Mouse (Mus musculus): Measurements from ENCODE around the gene Abhd15. TPM values are rescaled to one million over a fixed set of nuclear protein-coding genes. Genes with fewer than 3 reads are reported as not detected.
A peak's percentile ranks its signal among the peaks of the same experiment; 100 is the strongest.
"Not testable (repeated sequence)": the region's sequence is repeated elsewhere in the genome, so short reads cannot be mapped to it uniquely, and the experiment has no call there.

Gene Abhd15
- total RNA-seq, 2 experiments from 2014 or later: 0.70 to 0.81 TPM

DNA sequence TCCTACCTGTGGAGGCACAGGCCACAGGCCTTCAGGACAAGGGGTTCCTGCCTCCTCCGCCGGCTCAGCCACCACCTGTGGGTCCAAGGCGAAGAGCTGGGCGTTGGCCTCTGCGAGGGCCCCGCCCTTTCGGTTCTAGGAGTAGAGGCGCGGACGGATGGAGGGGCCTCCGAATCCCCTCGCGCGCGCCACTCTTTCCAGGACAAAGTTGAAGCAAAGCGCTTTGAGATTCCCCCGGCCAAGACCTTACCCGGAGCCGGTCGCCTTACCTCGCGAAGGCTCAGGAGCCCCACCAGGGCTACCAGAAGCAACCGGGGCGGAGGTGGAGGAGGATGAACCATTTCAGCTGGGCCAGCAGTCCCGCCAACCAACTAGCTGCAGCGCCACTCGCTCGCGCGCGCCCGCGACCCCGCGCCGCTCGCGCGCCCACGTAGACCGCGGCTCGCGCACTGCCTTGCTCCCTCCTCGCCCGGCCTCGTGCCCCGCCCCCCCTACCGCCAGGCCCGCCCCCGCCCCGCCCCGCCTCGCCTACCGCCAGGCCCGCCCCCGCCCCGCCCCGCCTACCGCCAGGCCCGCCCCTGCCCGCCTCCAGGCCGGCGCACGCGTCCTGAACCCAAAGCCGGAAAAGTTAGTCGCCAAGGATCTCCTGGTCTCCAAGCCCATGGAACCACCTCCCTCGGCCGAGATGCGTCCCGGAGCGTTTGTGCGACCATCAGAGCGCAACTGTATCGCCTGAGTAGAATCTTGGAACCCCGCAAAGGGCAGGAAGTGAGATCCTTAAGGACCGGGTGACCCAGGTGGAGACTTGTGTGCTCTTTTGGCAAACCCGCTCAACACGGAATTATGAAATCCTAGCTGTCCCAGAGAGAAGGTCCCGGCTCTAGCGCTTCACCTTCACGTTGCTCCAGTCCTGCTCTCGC lies 1.8 kb upstream of the Abhd15 start:
- DNase-seq: peak; percentile 89

DNA sequence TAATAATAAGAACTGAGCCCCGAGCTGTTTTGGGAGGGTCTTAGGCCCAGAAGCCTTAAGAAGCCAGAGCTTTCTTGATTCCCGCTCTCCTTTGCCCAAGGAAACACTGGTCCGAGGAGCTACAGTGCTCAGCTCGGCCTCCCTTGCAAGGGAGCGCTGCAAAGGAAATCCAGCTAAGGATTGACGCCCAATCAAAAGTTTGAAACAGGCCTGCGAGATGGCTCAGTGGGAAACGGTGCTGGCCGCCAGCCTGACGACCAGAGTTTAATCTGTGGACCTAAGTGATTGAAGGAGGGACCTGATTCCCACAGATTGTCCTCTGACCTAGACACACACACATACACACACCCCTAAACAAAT lies 1.1 kb upstream of the Abhd15 start:
- DNase-seq: no peak

DNA sequence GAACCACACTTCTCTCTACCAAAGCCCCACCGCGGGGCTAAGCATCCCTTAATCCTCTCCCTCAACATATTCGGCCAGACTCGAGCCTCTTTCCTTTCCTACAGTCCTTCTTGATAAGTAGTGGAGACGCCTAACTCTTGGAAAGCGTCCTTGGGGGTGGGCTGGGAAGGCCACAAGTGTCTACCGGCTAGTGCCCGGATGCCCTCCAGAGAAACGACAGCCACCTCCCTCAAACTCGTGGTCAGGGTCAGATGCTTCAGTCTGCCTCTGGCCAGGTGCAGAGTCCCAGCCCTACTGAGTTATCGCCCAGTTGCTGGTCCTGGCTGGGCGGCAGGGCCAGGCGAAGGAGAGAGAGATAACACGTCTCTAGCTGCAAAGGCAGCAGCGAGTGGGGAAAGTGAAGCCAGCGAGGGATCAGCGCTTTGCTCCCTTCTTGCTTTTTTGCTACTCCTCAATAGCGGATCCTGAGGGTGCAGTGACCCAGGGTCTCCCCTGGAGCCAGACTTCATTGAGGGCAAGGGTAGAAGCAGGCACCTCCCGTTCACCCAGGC lies 565 bp upstream of the Abhd15 start:
- no peak for DNase-seq

DNA sequence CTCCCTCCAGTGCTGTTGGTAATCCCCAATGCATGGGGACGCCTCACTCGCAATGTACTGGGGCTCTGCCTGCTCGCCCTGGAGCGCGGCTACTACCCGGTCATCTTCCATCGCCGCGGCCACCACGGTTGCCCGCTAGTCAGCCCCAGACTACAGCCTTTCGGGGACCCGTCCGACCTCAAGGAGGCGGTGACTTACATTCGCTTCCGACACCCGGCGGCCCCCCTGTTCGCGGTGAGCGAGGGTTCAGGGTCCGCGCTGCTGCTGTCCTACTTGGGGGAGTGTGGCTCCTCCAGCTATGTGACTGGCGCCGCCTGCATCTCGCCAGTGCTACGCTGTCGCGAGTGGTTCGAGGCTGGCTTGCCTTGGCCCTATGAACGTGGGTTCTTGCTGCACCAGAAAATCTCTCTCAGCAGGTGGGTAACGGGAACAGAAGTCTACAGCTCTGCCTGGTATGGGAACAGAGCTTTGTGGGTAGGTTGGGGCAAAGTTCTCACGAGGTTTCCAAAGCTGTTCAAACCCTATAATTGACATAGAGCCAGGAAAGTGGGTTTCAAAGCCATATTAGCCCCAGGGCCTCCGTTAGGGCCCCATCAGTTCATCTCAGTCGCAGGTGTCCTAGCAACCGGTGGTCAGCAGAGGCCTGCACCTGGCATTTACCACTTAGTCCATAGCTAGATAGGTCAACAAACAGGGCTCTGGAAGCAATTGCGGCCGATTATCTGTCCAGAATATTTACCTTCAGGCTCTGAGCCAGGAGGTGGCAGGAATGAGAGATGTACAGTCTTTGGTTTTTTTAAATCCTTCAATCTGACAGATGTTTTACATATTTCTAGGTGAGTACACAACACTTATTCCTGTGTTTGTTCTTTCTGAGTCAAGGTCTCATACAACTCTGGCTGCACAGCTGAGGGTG lies 974 bp downstream of the Abhd15 start, which contains the start of gene Trp53i13:
Gene Trp53i13, minus strand, starts transcription at position 344 of the 916 bp plus-strand sequence.
- peak; percentile 30 for DNase-seq

DNA sequence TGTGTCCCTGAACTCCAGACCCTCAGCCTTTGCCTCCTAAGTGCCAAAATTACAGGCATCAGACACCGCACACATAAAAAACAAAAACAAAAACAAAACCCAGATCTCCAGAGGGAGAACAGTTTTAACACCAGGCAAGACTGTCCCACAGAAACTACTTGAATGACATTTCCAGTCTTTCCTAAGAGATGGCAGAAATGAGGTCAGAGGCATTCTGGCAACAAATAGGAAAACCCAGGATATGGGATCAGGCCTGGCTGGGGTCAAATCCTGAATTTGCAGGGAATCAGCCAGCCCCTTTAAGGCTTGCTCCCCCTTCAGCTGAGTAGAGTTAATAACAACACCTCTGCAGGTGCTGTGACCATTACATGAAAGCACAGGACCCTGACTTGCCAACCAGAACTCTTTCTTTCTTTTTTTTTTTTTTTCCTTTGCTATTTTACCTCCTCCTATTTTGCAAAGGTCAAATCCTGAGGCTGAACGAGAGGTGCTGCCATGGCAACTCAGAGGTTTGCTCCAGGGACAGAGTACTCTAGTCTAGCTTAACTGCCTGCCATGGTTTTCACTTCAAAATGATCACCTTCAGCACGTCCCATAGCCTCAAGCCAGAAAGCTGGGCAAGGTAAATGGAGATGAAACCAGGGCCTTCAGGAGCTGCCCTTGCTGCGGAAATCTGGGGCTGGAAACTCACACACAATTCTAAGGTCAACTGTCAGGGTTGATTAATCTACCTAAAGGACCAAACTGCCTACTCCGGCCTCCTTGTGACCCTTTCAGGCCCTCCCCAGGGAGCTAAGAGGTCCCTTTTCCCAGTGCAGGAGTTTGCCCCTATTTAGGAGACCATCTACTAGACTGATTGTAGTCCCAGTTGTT lies 1.9 kb downstream of the Abhd15 start:
- DNase-seq: no peak

DNA sequence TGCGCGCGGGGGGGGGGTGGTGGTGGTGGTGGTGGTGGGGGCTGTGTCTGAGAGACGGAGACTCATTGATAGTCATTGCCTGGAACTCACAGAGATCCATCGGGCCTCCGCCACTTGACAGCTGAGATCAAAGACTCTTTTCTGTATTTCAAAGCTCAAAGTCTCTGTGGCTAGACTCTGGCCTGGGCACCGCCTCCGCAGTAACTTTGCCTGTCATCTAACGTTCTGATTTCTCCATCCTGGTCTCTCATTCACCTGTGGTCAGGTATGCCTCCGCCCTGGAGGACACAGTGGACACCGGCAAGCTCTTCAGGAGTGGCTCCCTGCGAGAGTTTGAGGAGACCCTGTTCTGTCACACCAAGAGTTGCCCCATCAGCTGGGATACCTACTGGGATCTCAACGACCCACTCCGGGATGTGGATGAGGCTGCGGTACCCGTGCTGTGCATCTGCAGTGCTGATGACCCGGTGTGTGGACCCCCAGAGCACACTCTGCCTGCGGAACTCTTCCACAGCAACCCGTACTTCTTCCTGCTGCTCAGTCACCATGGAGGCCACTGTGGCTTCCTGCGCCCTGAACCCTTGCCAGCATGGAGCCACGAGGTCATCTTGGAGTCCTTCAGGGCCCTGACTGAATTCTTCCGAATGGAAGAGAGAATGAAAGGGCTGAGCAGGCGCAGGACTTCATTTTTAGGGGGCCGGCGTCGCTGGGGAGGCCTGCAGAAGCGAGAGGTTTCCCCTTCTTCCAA lies 3.3 kb downstream of the Abhd15 start:
- DNase-seq: no peak

DNA sequence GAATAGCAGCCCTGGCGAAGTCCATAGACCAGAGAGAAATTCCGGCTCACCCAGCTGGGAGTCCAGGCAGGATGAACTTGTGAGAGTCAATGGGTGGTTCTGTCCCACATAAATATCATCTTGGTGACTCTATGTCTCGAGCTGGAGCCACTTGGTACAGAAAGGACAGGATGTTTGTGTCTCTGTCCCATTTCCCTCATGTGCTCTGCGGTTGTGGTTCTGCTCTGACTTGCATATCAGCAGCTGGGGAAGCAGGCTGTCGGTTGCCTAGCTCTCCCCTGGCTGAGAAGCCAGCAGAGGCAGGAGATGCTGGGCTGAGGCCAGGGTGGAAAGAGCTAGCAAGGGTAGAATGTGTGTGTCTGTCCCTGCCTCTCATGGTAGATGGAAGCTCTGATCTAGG lies 4.1 kb downstream of the Abhd15 start, which contains the start of gene Gm10392:
Gene Gm10392, minus strand, starts transcription at position 156 of the 400 bp plus-strand sequence.
- DNase-seq: no peak

DNA sequence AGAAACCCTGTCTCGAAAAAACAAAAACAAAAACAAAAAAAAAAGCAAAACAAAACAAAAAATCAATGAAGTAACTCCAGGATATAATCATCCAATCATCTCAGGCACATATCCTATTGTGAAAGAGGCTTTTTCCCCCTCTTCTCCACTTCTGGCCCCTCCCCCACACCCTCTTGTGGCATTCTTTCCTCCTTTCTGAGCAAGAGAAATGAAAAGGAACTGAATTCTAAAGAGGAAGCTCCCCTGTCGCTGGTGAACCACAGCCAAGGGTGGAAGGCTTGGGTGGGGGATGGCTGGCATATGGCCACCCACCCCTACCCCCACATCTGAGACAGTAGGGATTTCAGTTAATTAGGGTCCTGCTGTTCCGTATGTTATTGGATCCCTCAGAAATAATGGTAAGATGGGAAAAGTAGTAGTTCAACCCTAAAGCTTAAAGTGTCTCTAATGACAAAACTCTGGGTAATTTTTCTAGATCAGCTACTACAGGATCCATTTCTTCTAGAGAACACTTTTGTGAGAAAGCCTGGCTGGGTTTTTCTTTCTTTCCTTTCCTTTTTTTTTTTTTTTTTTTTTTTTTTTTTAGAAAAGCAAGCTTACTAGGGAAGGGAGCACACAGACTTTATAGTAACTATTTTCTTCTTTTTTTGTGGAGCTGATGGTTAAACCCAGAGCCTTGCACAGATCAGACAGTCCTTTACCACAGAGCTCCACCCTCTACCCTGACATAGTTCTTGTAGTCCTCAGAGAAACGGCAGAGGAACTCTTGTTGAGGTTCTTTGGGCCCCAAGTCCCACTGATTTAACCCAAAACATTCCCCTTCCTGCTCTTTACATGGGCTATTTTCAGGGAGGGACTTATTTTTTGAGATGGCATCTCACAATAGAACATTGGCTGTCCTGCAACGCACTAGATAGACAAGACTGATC lies 5.9 kb downstream of the Abhd15 start:
- no peak for DNase-seq

DNA sequence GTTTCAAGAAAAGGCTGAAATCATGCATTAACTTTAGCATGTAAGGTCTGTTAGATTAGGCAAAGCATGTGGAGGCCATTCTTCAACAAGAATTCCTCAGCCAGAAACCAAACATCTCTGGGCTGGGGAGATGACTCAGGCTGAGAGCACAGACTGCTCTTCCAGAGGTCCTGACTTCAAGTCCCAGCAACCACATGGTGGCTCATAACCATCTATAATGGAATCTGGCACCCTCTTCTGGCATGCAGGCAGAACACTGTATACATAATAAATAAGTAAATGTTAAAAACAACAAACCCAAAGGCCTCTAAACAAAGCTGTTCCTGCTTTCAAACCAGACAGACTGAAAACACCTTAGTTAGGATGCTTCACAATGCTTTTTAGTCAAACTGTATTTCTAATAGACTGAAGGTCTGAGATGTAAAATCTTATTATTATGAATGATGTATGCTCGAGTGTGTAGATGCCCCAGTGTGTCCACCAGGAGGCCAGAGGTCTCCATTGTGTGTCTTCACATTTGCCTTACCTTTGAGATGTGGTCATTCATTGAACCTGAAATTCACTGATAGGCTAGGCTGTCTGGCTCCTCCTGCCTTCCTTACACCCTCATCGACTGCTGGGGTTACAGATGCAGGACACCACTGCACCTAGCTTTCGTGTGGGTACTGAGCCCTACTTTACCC lies 11.0 kb downstream of the Abhd15 start:
- no peak for DNase-seq

DNA sequence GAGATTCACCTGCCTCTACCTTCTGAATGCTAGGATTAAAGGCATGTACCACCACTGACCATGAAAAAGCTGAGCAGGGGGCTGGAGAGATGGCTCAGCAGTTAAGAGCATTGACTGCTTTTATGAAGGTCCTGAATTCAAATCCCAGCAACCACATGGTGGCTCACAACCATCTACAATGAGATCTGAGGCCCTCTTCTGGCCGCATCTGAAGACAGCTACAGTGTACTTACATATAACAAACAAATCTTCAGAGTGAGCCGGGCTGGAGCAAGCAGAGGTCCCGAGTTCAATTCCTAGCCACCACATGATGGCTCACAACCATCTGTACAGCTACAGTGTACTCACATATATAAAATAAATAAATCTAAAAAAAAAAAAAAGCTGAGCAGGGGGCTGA lies 13.5 kb downstream of the Abhd15 start:
- not testable (repeated sequence) for DNase-seq

DNA sequence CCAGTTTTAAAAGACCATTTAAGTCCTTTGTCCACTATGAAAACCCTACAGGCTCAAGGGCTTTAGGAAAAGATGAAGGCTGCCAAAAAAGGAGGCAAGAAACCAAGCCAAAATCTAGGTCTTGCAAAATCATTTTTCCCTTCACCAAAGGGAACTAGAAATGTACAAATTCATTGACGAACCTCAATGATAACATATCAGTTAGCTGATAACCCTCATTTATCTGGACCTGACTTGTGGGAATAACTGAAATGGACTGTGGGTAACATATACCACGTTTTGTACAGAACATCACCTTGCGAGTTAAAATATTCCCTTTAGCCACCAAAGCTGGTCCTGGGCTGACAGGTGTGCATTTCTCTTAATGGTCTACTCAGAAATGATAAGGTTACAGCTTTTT lies 14.7 kb downstream of the Abhd15 start:
- DNase-seq: no peak

DNA sequence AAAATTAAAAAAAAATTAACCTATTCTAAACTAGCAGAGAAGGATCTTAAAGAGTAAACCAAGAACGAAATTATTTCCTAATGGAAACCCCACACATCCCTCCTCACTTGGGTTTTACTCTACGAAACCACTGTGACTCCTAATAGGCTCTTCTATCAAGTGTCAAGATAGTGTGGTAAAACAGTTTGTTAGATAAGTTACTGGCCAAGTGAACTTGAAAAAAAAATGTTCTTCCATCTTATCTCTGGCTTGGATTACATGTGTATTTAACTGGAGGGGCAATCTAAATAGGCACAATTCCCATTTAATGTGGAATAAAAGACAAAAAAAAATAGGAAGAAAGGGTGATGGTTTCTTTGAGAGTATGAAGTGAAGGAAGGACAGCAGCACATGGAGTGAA lies 15.9 kb downstream of the Abhd15 start:
- no peak for DNase-seq

DNA sequence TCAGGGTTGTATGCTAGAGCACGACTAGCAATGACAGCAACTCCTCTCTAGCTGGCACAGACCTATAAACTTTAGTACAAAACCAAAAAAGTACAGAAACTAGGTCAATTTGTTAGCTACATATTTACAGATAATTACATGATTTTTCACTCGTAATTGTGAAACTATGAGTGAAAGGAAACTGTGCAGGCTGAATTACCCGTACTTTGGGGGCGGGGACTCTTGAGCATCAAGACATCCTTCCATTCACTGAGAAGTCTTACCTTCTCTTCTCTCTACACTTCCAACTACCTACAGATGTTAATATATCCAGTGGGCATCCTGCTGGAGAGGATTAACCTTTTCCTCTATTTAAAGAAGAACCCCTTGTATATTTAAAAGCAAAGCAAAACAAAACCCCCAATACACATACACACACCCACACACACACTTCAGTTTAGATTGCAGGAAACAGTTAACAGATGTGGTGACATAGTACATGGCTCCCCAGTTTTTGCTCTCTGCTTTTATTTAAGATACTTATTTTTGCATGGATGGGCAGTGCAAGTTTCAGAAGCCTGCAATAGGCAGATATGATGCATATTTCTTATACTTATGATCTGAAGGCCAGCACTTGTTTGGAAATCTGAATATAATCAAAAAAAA lies 17.4 kb downstream of the Abhd15 start:
- DNase-seq: no peak

DNA sequence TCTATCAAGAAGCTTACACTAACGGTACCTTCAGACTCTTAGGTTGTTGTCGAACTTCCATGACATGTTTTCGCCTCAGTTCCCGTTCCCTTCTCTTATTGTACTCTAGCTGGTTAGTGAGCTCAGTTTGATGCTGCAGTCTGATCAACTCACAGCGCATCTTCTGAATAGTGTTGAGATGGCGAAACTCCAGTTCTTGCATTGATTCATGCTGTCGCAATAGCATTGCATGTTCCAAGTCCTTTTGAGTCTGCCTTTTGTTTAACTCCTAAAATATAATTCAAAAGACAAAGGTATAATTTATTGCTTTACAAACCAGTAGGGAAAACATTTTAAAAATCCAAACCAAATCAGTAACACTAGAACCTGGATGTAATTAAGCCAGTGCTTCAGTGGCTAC lies 30.3 kb downstream of the Abhd15 start:
- DNase-seq: no peak

DNA sequence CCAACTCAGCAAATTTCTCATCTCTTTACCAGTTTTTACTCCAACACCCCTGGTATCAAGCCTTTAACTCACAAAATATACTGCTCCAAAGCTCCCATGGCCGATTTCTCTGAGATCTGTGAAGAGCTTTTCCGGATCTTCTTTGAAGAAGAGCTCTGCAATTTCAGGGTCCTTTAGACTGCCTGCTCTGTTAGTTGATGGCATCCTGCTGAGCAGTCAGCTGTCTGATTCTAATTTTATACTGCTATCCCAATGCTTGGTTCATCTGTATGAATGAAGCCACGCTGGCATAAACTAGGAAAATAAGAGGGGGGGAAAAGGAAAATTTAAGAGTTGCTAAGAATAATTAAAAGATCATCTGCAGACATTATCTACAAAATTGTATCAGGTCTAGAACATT lies 70.3 kb downstream of the Abhd15 start:
- DNase-seq: no peak
